Mouse (Mus musculus): ENCODE results near the gene Galnt18.

The Galnt18 gene

DNA sequence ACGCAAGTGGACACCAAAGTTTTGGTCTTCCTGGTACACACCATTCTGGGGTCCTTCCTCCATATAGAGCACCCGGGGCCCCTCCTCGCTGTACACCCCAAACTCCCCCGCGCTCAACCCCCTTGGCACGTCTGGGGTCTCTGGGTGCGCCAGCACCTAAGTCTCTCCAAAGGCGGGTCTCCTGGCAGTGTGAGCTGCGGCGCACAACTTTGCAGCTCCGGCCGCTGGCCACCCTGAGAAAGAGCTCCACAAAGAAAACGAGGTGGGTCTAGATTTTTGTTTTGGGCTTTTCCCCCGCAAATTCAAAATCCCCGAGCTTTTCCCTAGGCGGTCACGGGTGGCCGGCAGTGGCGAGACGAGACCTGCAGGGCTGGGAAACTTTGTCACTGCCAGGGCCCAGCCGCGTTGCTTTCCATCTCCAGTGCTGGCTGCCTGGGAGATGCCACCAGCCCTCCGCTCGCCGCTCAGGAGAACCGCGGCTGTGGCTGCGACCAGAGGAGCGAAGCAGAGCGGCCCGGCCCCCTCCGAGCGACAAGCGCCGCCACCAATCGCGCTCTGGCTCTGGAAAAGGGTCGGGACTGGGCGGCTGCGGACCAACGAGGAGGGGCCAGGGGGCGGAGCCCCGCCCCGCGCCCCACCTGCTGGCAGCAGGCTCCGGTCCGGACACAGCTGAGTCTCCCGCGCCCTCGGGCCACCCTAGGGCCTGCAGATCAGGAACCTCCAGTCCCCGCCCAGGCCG lies at the start of gene Galnt18:
TSS of gene Galnt18 (minus strand) at position 474 of the 739 bp plus-strand sequence.
- DNase-seq: peak; percentile 88

DNA sequence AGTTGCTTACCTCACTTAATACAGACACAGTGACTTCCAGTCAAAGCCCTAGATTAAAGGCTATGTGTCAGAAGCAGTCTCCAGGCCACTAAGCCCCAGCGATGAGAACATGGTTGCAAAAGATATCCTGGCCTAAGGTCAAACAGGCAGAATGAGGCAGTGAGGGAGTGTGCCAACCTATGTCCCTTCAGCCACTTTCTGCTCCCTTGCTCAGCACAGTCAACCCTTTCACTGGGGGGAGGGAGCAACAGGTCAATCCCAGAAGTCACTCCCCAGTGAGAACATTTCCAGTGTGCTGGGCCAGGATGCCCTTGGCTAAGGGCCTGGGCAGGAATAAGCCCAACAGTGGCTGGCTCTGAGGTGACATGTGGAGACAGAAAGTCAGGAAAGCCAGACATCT lies 47.6 kb upstream of the Galnt18 start:
- DNase-seq: no peak

DNA sequence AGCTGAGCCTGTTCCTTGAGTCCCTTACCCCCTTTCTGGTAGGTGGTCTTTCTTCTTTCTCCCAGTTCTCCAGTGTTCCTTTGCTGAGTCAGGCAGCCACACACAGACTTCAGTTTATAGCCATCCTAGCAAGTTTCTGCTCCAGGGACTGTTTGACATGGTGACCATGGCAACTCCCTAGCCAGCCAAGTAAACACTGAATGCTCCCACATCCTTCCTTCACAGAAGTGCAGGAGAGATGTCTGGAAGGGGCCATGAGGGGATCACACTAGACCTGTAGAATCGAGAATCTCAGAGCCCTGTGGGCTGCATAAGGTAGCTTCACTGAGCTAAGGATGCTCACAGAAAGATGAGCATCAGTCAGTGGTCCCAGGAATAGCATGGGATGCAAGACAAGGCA lies 33.3 kb upstream of the Galnt18 start:
- no peak for DNase-seq

DNA sequence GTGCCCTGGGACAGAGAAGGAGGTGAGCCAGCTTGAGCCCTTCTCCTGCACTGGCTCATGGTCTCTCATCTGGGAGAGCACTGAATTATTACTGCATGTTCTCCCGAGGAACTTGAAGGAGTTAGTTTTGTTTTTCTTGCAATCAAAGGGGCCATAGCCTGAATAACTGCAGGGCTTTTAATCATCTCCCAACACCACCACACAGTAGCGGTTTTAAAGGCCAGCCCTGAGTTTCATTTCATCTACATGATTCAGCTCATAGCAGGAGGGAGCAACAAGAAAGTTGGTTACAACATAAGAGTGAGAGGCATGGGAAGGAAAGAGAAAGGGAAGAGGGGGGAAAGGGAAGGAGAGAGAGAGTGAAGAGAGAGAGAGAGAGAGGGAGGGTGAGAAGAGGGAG lies 31.3 kb upstream of the Galnt18 start:
- DNase-seq: no peak

DNA sequence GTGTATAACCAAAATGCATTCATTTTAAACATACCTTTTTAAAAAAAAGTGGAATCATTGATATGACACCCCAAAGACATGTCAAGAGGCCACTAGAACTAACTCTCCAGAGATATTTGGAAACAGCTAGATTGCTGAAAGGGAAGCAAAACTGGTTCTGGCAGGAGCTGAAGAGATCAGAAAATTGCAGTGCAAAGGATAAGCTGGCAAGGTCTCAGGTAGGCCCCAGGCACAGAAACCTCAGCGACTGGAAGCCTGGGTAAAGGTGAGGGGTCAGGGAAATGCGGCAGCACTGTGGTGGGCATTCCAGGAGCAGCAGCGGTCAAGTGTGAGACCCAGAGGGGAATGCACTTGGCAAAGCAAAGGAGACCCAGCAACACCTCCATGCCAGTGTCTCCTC lies 30.0 kb upstream of the Galnt18 start:
- no peak for DNase-seq

DNA sequence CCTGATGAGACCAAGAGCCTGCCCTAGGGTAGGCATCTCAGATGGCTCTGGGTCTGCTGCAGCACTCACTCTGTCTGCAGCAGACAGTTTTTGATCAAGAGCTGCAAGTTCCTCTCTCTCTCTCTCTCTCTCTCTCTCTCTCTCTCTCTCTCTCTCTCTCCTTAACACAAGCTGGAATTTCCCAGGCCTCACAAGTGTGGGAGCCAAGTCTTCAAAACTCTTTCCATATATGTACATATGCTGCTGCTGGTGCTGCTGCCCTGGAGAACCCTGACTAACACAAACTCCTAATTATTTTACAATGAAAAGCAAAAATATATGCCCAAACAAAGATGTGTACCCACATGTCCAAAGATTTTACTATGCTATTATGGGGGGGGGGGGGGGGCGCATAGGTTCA lies 26.3 kb upstream of the Galnt18 start:
- DNase-seq: no peak

DNA sequence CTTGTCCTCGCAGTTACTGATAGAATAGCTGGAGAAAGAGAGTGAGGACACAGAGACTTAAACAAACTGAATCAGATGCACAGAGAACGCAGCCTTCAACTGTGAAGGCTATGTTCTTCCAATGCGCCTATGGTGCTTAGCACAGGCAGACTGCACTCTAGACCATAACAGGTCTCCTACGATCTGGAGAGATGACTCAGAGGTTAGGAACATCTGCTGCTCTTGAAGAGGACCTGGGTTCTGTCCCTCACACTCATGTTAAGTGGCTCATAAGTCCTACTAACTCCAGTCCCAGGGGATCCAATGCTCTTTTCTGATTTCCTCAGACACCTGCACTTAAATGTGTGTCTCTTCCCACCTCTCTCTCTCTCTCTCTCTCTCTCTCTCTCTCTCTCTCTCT lies 24.9 kb upstream of the Galnt18 start:
- DNase-seq: no peak

DNA sequence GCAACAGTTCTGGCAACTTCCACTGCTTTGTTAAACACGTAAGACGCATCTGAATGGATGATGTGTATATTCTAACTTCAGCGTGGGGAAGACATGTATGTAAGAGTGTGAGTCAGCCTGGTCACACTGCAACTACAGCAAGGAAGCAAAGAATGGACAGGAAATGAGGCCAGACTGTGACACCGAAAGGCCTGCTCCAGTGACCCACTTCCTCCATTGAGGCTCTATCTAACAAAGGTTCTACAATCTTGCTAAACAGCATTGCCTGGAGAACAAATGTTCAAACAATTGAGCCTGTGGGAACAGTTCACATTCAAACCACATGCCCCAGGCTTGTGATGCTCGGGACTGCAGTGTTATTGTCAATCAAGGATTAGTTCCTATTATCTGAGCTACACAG lies 21.0 kb upstream of the Galnt18 start:
- DNase-seq: no peak

DNA sequence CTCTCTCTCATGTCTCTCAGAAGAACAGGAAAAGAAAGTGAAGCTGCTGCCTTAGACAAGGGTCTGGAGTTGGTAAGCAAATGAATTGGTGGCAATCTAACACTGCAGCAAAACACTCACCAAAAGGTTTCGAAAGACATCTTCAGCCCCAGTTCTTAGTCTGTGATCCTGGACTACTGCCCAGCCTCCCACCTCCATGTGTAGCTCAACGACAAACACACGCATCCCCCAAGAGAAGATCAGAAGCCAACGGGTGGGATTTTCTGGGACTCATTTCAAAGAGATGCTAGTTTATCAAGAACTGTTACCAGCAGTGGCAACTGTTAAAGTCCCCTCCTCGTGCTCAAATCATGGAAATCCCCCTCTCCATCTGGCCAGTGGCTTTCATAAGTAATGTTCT lies 20.3 kb upstream of the Galnt18 start:
- DNase-seq: no peak

DNA sequence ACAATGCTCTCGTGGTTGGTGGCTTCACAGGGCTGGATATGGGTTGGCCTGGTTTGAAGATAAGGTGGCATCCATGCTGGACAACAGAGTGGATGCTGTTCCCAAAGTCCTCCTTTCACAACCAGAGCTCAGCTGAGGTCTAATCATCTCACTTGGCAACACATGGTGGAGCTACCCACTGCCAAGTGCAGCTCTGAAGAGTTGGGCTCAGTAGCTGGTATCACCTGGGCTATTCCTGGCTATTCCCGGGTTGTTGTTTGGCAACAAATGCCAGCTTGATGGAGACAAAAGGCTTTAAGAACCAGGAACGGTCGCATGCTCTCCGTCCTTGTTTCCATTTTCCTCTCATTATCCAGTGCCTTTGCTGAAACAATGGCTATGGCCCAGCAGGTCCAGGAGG lies 19.2 kb upstream of the Galnt18 start:
- peak; percentile 6 for DNase-seq

DNA sequence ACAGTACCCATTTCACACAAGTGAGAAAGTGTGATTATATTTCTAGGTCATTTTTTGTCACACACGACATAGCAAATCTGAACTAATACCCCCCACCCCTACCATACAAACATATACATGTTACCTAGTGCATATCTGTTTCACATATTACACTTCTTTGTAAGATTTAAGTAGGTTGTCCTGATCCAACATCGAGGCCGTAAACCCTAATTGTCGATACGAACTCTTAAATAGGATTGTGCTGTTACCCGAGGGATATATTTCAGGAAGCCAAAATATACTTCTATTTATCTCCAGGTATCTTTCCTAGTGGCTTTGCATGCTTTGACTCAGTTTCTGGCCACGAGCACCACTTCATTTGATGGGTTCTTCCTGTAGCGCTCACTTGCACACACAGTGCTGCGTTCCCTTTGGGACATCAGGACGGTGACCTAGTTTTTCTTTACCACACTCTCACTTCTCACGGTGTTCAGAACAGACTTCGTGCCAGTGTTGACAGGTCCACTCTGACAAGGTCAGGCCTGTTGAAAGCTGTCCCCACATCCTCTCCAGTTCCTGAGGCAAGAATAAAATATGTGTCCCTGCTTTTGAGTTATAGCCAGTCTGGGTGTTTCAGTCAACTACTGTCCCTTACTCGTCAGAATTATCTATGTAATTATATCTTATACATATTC lies 17.7 kb upstream of the Galnt18 start:
- no peak for DNase-seq

DNA sequence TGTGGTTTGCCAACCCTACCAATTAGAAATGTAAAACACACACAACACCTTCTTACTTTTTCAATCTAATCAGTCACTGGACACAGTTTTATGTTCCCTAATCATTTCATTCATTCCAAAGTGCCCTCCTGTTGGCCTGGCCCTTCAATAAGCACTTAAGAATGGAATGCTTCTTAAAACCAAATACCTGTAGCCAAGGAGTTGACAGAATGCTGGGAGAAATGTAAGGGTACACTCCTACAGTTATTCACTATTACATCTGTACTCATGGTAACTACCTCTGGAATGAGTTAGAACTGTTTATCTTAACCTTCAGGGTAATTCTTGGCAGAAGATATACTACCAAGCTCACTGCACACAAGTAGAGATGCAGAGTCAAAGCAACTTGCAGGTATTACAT lies 15.3 kb upstream of the Galnt18 start:
- no peak for DNase-seq

DNA sequence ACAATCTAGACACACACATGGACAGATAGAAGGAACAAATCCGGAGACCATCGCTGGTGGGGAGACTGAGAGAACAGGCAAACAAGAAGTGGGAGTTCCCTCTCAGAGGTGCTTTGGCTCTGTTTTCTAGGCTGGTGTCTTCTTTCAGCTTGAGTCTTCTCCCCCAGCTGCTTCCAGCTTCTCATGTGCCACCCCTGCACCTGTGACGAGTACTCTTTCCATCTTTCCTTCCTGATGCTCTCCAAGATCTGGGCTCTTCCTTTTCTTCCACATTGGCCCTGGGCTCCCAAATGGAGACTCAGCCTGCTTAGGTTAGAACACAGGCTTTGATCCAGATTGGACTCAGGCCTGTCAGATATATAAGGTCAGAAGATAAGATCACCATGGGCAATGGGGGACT lies 12.4 kb upstream of the Galnt18 start:
- no peak for DNase-seq

DNA sequence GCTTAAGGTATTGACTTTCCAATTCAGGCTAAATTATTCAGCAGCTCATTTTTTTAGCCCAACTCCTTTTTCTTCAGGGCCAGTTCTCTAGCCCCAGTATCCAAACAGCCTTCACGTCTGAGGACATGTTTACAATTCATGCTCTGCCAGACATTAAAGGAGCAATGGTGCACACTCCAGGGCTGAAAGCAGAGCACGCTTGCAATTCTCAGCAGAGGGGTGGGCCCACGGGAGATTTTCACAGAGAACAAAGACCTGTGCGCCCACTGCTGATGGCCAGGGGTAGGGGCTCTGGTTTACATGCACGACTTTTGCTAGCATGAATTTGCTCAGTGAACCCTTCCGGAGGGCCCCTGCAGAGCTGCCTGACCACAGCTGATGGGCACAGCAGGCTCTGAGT lies 11.6 kb upstream of the Galnt18 start:
- DNase-seq: no peak

DNA sequence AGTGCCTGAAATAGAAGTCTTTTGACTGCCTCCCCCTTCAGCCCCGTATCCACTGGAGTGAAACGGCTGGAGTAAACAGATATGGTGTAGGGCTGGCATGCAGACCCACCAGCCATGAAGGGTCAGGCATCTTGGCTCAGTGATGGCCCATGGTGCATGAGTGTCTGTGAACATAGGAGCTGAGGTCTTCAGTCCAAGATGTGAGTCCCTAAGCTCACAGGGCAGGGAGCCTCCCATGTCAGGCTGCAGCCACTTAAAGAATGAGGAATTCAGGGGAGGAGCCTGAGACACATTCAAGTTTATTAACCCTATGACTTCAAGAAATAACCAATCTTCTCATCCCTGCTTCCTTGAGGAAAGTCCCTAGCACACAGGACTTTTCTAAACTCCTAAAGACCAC lies 8.1 kb upstream of the Galnt18 start:
- no peak for DNase-seq

DNA sequence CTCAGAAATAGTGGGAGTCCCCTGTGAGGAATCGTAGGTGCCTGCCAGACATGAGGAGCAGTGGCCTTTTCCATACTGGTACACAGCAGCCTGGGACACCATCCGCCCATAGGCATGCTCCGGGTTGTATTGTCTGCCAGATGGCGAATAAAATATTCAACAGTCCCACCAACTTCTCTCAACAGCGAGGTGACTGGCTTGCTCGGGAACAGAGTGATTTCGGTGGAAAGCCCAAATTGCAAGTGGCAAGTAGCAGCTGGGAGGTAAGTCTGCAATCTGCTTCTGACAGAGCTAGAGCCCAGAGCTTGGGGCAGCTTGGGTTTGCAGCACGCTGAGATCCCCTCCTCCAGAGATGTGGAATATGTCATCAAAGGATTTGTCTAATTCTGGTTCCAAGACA lies 5.7 kb upstream of the Galnt18 start:
- no peak for DNase-seq

DNA sequence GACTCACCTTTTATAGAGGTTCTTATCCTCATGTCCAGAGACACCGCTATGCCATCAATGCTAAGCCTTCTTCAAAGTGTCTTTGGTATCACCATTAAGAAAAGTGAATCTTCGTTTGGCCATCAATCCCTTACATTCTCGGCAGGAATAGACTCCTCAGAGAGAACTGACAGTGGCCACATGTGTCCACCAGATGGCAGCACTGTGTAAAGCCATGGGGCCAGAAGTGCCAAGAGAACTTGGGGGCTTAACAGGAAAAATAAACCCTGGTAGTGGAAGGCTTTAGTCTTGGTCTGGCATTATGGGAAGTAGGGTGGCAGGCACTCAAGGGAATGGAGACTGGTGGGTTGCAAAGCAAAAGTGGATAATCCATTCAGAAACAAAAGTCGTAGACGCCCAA lies 2.3 kb upstream of the Galnt18 start:
- DNase-seq: peak; percentile 68

DNA sequence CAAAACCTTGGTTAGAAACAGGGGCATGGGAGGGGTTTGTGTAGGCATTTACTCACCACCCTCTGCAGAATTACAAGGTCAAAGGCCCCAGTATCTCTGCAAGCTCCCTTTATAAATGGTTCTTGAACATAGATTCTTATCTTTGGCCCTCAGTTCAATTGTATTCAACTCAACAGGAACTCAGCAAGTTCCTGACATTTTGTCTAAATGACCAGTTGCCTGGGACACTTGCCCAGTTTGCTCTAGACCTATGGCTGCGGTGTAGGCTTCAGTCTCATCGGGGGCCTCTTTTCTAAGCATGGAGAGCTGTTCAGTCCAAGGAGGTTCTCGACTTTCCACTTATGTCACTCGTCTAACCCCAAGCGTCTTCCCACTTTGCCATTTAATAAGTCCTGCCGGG lies 1.5 kb upstream of the Galnt18 start:
- DNase-seq: no peak

DNA sequence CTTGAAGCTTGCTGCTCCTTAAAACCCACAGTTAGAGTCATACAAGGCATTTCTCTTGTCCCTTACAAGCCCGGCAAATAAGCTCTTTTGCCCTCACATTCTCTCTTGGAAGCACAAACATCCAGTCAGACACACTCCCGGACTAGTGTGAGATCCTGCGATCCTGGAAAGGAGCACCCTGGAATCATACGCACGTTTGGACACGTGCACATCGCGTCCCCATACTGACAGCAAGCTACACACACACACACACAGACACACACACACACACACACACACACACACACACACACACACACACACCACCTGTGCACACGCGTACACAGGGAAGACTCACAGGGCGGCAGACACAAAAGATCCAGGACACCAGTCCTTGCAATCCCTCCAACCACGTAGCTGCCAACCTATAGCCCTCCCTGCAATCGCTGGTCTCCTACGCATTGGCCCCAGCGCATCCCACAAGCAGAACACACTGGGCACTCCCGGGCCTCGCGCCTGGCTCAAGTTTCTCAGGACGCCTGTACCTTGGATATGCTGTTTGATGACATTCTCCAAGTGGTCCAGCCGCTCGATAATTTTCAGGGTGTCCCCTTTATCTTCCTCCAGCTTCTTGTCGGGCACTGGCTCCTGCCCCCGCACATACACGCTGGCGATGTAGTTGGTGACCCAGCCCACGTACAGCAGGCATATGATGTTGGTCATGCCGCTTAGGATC lies 831 bp downstream of the Galnt18 start:
- DNase-seq: peak; percentile 33

DNA sequence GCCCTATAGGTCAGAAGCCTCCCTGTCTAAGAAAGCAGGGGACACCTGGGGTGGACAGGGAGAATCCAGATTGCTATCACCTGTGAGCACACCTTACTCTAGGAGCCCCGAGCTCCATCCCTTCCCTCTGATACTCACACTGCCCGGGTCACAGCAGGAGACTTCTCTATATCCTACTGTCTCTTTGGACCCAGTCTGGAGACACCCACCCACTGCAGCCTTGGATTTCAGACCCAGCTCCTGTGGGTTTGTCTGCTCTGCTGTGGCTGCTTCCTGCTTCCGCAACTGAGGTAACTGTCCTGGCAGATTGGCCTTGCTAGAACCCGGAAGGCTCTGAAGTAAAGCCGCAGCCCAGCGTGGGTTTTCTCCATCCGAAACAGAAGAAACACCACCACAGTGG lies 1.6 kb downstream of the Galnt18 start:
- no peak for DNase-seq

DNA sequence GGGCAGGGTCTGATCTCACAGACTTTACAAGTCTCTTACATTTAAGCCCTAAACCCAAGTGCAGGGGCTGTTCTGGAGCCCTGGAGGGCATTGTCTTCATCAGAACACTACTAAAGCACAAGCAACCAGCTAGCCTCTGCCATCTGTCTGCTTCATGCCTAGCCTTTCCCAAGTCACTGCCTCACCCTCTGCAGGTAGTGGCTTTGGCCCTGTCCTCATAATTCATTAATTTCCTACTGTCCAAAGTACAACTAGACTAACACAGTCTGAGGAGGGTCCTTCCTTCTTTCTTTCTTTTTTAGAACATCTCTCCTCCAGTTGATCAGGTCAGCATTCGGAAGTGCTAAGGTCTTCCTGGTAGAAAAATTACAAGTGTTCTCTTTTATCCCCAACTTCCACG lies 2.6 kb downstream of the Galnt18 start:
- no peak for DNase-seq

DNA sequence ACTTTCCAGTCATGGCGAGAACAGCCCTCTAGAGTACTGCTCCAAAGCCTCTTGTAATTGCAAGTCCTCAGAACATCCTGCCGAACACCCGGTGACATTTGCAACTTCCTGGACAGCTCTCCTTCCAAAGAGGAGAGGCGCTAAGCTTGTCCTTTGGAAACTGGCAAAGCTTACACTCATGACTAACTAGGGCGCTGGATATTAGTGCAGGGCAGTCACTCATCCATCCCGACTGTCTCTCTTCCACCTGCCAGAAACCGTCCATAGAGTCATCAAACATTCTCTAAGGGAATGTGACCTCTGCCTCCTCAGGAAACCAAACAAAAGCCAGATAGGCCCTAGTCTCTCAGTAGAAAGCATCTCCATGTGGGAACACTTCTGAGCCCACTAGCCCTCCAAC lies 3.6 kb downstream of the Galnt18 start:
- DNase-seq: no peak

DNA sequence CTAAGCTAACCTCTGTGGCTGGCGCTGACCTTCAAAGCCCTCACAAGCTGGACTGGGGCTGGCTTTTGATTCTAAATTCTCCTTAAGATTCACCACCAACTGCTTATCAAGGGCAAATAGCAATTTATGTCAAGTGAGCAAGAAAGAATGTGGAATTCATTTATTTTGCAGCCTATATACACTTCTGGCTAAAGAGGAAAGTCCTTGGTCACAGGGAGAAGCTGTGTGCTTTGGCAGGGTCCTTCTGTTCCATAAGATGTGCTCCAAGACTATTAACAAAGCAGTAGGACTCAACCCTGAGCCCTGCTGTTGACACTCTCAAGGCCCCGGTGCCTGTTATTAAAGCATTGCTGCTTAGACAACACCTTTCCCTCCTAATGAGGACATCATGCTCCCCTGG lies 7.4 kb downstream of the Galnt18 start:
- no peak for DNase-seq

DNA sequence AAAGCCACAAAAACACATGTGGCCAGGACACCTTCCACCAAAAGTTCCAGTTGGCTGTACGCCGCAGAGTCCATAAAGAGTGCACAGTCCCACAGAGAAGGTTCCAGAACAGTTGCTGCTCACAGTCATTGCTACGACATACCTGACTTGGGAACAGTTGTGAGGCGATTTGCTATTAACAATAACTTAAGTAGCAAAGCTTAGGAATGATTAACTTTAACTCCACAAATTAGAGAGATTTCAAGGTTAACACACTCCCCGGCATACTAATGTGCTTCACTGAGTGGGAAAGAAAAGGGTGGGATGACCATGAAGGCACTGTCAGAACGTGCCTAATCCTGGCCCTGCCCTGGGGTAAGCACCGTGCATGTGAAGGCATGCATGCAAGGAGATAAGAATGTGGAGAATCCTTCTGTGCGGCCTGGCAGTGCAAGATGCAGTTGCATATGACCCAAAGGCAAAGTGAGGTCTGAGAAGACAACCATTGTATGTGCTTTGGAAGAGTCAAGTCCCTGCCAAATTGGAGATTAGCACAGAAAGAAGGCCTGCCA lies 8.5 kb downstream of the Galnt18 start:
- no peak for DNase-seq
